Mouse (Mus musculus) embryo, embryonic 10 days (tissue): Measurements from ENCODE around the gene 4930519G04Rik.
"Not testable (repeated sequence)": the region's sequence is repeated elsewhere in the genome, so short reads cannot be mapped to it uniquely, and the experiment has no call there.

Experiments
- DNase-seq: peaks from one replicate; pipeline ENCODE4 v3.0.0-alpha.2; 2015; ENCODE audit warnings: low spot score

The 4930519G04Rik gene

GRCm38 (mm10) chr5:114913686-114914085 lies 60.2 kb downstream of the 4930519G04Rik start:
- DNase-seq = no peak

DNA sequence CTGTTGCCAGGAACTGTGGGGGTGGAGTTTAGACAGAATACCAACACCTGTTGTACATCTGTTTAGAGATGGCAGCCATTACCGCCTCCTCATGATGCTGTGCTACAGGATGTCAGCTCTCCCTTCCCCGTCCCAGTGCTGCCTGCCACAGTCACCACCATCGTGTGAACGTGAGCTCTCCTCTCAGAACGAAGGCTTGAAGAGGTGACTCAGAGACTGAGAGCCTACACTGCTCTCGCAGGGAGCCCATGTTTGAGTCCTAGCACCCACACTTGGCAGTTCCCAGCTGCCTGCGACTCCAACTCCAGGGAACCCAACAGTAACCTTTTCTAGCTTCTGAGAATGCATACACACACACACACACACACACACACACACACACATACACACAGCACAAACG lies 61.4 kb downstream of the 4930519G04Rik start:
- DNase-seq = no peak

DNA sequence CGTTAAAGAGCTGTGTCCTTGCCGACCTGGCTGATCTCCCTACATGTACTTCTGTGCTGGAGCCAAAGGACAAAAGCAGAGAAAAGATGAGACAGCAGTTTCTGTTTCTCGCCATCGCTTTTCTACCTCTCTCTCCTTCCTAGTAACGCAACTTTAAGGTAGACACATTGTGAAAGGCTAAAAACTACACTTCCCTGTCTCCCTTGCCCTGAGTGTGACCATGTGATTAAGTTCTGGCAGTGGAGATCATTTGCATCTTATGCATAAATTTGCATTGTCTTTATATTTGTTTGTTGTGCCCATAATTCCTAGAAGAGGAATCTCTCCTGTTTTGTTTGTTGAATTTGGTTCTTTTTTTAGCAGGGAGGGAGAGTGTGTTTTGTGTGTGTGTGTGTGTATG lies 62.4 kb downstream of the 4930519G04Rik start:
- no peak for DNase-seq

DNA sequence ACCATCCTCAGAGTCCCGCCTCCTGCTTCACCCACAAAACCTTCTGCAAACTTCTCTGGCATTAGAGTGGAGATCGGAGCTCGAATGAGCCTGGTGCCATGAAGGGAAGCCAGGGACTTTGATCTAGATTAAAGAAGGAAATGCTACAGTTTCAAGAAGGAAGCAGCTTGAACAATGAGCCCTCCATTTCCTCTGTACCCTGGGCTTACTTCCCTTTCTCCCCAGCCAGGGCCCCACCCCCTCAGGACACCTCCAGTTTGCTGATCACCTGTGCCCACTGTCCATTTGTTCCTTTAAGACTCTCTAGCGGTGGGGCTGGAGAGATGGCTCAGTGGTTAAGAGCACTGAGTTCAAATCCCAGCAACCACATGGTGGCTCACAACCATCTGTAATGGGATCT lies 63.3 kb downstream of the 4930519G04Rik start:
- DNase-seq = no peak

DNA sequence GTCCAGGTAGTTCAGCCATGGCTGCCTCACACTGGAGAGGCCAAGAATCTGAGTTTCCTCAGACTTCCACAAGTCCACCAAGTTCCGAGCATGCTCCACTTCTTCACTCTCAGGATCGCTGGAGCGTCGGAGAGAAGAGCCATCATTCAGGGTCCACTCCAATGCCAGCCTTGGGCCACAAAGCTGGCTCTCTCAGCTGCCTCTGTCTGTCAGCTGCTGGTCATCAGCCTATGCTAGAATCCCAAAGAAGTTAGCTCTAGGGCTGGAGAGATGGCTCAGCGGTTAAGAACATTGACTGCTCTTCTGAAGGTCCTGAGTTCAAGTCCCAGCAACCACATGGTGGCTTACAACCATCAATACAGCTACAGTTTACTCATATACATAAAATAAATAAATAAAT lies 63.9 kb downstream of the 4930519G04Rik start:
- not testable (repeated sequence) for DNase-seq

DNA sequence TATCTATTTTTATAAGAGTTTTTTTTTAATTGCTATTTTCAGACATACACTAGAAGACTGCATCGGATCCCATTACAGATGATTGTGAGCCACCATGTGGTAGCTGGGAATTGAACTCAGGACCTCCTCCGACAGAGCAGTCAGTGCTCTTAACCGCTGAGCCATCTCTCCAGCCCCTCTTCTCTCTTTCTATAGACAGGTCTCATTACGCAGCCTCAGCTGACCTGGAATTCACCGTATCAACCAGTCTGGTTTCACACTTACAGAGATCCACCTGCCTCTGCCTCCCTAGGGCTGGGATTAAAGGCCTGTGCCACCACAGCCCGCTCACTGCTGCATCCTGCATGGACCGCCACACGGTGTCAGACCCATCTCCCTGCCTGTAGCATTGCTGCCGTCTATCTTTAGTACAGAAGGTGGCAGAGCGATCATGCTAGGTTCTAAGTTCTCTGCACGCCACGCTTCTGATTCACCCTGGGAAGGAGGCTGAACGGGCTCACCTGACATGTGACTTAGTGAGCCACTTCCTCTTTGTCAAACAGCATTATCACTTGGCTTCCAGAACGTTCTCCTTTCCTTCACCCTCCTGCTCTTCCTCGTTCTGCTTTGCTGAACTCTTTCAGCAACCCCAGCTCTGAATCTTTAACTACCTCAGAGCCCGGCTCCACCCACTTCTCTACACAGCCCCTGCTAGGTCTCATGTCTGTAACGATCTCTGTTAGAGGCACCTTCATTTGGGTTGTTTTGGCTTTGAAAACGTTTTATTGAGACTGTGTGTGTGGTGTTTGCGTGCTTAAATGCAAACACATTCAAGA lies 68.3 kb downstream of the 4930519G04Rik start:
- no peak for DNase-seq

DNA sequence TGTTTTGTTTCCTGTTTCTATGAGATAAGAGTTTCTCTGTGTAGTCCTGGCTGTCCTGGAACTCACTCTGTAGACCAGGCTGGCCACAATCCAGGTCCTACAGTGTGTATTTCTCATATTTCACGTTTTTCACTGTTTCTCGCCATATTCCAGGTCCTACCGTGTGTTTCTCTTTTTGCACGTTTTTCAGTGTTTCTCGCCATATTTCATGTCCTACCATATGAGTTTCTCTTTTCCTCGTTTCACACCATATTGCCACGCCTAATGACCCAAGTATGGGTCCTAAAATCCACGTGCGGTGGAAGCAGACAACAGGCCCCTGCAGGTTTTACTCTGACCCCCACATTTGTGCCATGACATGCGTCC lies 68.9 kb downstream of the 4930519G04Rik start:
- DNase-seq = no peak

- no peak for DNase-seq
These were observed 69.6 kb downstream of the 4930519G04Rik start, which contains the start of gene Oasl1 for GRCm38 (mm10) chr5:114922998-114923473. Oasl1 (plus strand) TSS chr5:114923240.

GRCm38 (mm10) chr5:114926153-114926684 lies 72.8 kb downstream of the 4930519G04Rik start:
- DNase-seq = no peak

- no peak for DNase-seq
These were observed 73.3 kb downstream of the 4930519G04Rik start for GRCm38 (mm10) chr5:114926753-114927152.

DNA sequence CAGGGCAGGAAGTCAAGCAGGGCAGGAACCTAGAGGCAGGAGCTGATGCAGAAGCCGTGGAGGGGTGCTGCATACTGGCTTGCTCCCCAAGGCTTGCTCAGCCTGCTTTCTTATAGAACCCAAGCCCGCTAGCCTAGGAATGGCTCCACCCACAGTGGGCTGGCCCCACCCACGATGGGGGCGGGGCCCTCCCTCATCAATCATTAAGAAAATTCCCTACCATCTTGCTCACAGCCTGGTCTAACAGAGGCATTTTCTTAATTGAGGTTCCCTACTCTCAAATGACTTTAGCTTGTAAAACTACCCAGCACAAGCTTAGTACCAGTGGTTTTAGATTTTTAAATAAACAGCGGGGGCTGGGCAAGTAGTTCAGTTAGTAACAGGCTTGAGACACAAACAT lies 78.2 kb downstream of the 4930519G04Rik start:
- no peak for DNase-seq

DNA sequence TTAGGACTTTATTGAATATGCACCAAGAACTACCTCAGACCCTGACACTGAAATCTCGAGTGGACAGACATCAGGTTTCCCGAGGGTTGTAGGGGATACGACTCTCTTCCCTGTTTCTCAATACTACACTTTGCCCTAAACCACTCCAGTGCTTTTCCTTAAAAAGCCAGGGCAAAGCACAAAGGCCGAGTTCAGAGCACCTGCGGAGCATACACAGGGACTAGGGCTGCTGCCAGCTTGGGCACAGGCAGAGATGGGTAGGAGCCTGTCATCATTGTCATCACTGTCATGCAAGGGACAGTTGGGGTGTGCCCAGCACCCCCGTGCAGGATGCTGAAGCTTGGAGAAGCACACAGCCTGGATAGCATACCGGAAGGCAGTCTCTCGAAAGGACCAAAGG lies 79.7 kb downstream of the 4930519G04Rik start:
- DNase-seq = no peak
